ENCODE assay signal across 8 mouse cellular contexts in the genomic region with DNA sequence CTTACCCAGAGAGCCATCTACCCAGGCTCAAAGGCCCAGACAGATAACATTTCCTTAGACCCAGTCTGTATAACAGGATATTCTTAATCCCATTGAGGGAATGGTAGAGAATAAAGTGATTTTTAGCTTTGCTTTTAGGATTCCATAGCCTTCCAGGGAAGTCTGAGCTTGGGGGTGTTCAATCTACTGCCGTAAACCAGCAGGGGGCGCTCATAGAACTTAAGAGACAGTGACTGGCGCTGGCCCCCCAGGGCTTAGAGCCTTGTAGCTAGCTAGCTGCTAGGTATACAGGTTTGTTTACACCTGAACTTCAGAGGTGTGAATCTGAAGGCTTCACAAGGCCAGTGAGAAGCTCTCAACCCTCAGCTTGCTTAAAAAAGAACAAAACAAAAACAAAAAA. TPM values are rescaled to one million over a fixed set of nuclear protein-coding genes. Genes with fewer than 3 reads are reported as not detected.
DNase-seq lines count a peak whose midpoint lies in the region; ATAC-seq and TF ChIP-seq lines count a peak whose summit lies in the region.

No protein-coding gene starts in this region.

- H3K9ac ChIP-seq in midbrain, embryonic 13.5 days (replicated peaks) = no peak overlapping the region
- H3K9ac ChIP-seq in midbrain, embryonic 11.5 days (ENCODE audit: low read length) = no peak overlapping the region
- H3K9ac ChIP-seq in intestine, postnatal 0 days (ENCODE audit: low read depth, low read length) = no peak overlapping the region
- no peak overlapping the region for H3K9ac ChIP-seq in liver, embryonic 14.5 days (replicated peaks)

- H3K36me3 ChIP-seq in midbrain, embryonic 13.5 days = peaks cover 31% of the 10 kb centered on the region
- H3K36me3 ChIP-seq in midbrain, embryonic 11.5 days (ENCODE audit: control insufficient read depth, insufficient read depth, low read length) = peaks cover 12% of the 10 kb centered on the region; the same call in 1 of the 2 replicates
- H3K36me3 ChIP-seq in intestine, postnatal 0 days (ENCODE audit: control insufficient read depth, insufficient read depth) = peaks cover under 1% of the 10 kb centered on the region
- peaks cover 3% of the 10 kb centered on the region; the same call in 1 of the 2 replicates for H3K36me3 ChIP-seq in liver, embryonic 14.5 days (replicated peaks; ENCODE audit: control insufficient read depth, insufficient read depth, low read depth)

- no peak for TF ChIP-seq EP300 in liver, embryonic 14.5 days (IDR thresholded peaks at IDR 0.05; ENCODE audit: low read depth)

- 7% methylated on average over 3 of the region's 3 CpGs for WGBS in midbrain, embryonic 13.5 days
- 14% methylated on average over 3 of the region's 3 CpGs for WGBS in midbrain, embryonic 11.5 days
- WGBS in intestine, postnatal 0 days = 5% methylated on average over 3 of the region's 3 CpGs
- WGBS in liver, embryonic 14.5 days (ENCODE audit: insufficient replicate concordance) = 3% methylated on average over 3 of the region's 3 CpGs

- H3K27ac ChIP-seq in midbrain, embryonic 13.5 days = no peak overlapping the region
- H3K27ac ChIP-seq in midbrain, embryonic 11.5 days (ENCODE audit: low read depth, low read length) = no peak overlapping the region
- H3K27ac ChIP-seq in intestine, postnatal 0 days (ENCODE audit: low read depth, low read length) = no peak overlapping the region
- no peak overlapping the region for H3K27ac ChIP-seq in liver, embryonic 14.5 days

- no peak overlapping the region for H3K4me3 ChIP-seq in midbrain, embryonic 13.5 days (replicated peaks)
- H3K4me3 ChIP-seq in midbrain, embryonic 11.5 days (ENCODE audit: low read depth, low read length) = no peak overlapping the region
- H3K4me3 ChIP-seq in intestine, postnatal 0 days (ENCODE audit: low read depth, low read length) = no peak overlapping the region
- no peak overlapping the region for H3K4me3 ChIP-seq in liver, embryonic 14.5 days (ENCODE audit: insufficient read depth in 1 of 2, low read depth in 2 of 2, low read length in 2 of 2)

- no peaks in the 10 kb centered on the region for H3K27me3 ChIP-seq in midbrain, embryonic 13.5 days
- H3K27me3 ChIP-seq in midbrain, embryonic 11.5 days (ENCODE audit: control insufficient read depth, insufficient read depth, low read length) = no peaks in the 10 kb centered on the region
- H3K27me3 ChIP-seq in intestine, postnatal 0 days (replicated peaks; ENCODE audit: control insufficient read depth, insufficient read depth, low read length) = no peaks in the 10 kb centered on the region
- no peaks in the 10 kb centered on the region for H3K27me3 ChIP-seq in liver, embryonic 14.5 days (ENCODE audit: control insufficient read depth, insufficient read depth, low read length)

- peaks cover 14% of the 10 kb centered on the region for H3K4me1 ChIP-seq in midbrain, embryonic 13.5 days (replicated peaks)
- H3K4me1 ChIP-seq in midbrain, embryonic 11.5 days (ENCODE audit: control insufficient read depth, insufficient read depth, low read length) = no peaks in the 10 kb centered on the region
- H3K4me1 ChIP-seq in intestine, postnatal 0 days (replicated peaks; ENCODE audit: control insufficient read depth, insufficient read depth, low read length) = no peaks in the 10 kb centered on the region
- H3K4me1 ChIP-seq in liver, embryonic 14.5 days (replicated peaks; ENCODE audit: control insufficient read depth in 2 of 2, insufficient read depth in 2 of 2, low read length in 1 of 2) = peaks cover 4 to 16% of the 10 kb centered on the region in 2 experiments; a peak in 2 of 4 replicates

- H3K9me3 ChIP-seq in midbrain, embryonic 13.5 days = no peaks in the 10 kb centered on the region
- no peaks in the 10 kb centered on the region for H3K9me3 ChIP-seq in midbrain, embryonic 11.5 days (ENCODE audit: control insufficient read depth, low read length)
- H3K9me3 ChIP-seq in intestine, postnatal 0 days (ENCODE audit: control insufficient read depth) = no peaks in the 10 kb centered on the region
- no peaks in the 10 kb centered on the region for H3K9me3 ChIP-seq in liver, embryonic 14.5 days (ENCODE audit: control insufficient read depth, low read length)

- TF ChIP-seq CTCF in intestine, postnatal 0 days (IDR thresholded peaks at IDR 0.05; ENCODE audit: low read depth) = peak; percentile 79
- peak; percentile 84 for TF ChIP-seq CTCF in liver, embryonic 14.5 days (IDR thresholded peaks at IDR 0.05; ENCODE audit: low read depth)

- ATAC-seq in midbrain, embryonic 13.5 days = peak; percentile 54; the same call in 1 of the 2 replicates
- ATAC-seq in midbrain, embryonic 11.5 days (ENCODE audit: low FRiP score) = no peak
- ATAC-seq in intestine, postnatal 0 days = no peak
- 0 out of 2 replicates have a peak, but pooled peaks have one; percentile 40 for ATAC-seq in liver, embryonic 14.5 days (ENCODE audit: insufficient read depth)

- no peak overlapping the region for H3K4me2 ChIP-seq in midbrain, embryonic 13.5 days (replicated peaks)
- H3K4me2 ChIP-seq in midbrain, embryonic 11.5 days = no peak overlapping the region
- H3K4me2 ChIP-seq in intestine, postnatal 0 days (replicated peaks; ENCODE audit: low read depth) = no peak overlapping the region
- no peak overlapping the region for H3K4me2 ChIP-seq in liver, embryonic 14.5 days (ENCODE audit: low read depth)

- DNase-seq in midbrain, embryonic 11.5 days (ENCODE audit: low spot score, missing footprints) = no peak
- DNase-seq in adrenal gland, adult 18-20 months (ENCODE audit: low spot score in 2 of 2) = peak; percentile 65 to 81
- DNase-seq in embryo, embryonic 11.5 days (ENCODE audit: low read depth, low spot score) = peak; percentile 44
- DNase-seq in liver, embryonic 14.5 days (ENCODE audit: low read depth in 3 of 3, low spot score in 3 of 3) = peak; percentile 54 to 63 (median 61)
- peak; percentile 81 for DNase-seq in retina, postnatal 1 day
- peak; percentile 36 to 70 for DNase-seq in urinary bladder, postnatal 4 days (ENCODE audit: low spot score in 2 of 2)

RNA-seq across cellular contexts. Expression of gene Prox2, which starts 18.3 kb away (rescaled TPM):
- polyA plus RNA-seq in midbrain, embryonic 13.5 days (2015; fragmentation: Nextera tagmentation; extraction: Ambion mirVana) = 1.8 and 2.8 TPM in 2 replicates
- 2.6 and 3.6 TPM in 2 replicates for polyA plus RNA-seq in midbrain, embryonic 11.5 days (2014; fragmentation: Nextera tagmentation; extraction: Ambion mirVana)
- 1 to 10 TPM; 2.5 to 4.1 TPM for total RNA-seq in adrenal gland, adult 18-20 months (2021)
- 0.99 and 1.6 TPM in 2 replicates for polyA plus RNA-seq in intestine, postnatal 0 days (2015; fragmentation: Nextera tagmentation; extraction: Ambion mirVana)
- 1.0 and 1.2 TPM in 2 replicates for polyA plus RNA-seq in liver, embryonic 14.5 days (2012; rRNA removed)
- polyA plus RNA-seq in liver, embryonic 14.5 days (2014; fragmentation: Nextera tagmentation; extraction: Ambion mirVana) = 2.2 and 2.8 TPM in 2 replicates

RNA-seq across cellular contexts. Expression of gene Dlst, which starts 18.4 kb away (rescaled TPM):
- 98.6 and 104 TPM in 2 replicates for polyA plus RNA-seq in midbrain, embryonic 13.5 days (2015; fragmentation: Nextera tagmentation; extraction: Ambion mirVana)
- 93.9 and 97.0 TPM in 2 replicates for polyA plus RNA-seq in midbrain, embryonic 11.5 days (2014; fragmentation: Nextera tagmentation; extraction: Ambion mirVana)
- 100 to 1,000 TPM; 364 to 483 TPM for total RNA-seq in adrenal gland, adult 18-20 months (2021)
- 119 and 125 TPM in 2 replicates for polyA plus RNA-seq in intestine, postnatal 0 days (2015; fragmentation: Nextera tagmentation; extraction: Ambion mirVana)
- 54.6 and 73.7 TPM in 2 replicates for polyA plus RNA-seq in liver, embryonic 14.5 days (2012; rRNA removed)
- 59.2 and 67.8 TPM in 2 replicates for polyA plus RNA-seq in liver, embryonic 14.5 days (2014; fragmentation: Nextera tagmentation; extraction: Ambion mirVana)

RNA-seq across cellular contexts. Expression of gene Rps6kl1, which starts 58.9 kb away (rescaled TPM):
- polyA plus RNA-seq in midbrain, embryonic 13.5 days (2015; fragmentation: Nextera tagmentation; extraction: Ambion mirVana) = 15.6 and 16.6 TPM in 2 replicates
- polyA plus RNA-seq in midbrain, embryonic 11.5 days (2014; fragmentation: Nextera tagmentation; extraction: Ambion mirVana) = 1.9 and 2.1 TPM in 2 replicates
- 1 to 10 TPM in 1 of 2 experiments, under 1 TPM in 1; 0.80 to 1.3 TPM for total RNA-seq in adrenal gland, adult 18-20 months (2021)
- 1.3 and 1.9 TPM in 2 replicates for polyA plus RNA-seq in intestine, postnatal 0 days (2015; fragmentation: Nextera tagmentation; extraction: Ambion mirVana)
- polyA plus RNA-seq in liver, embryonic 14.5 days (2012; rRNA removed) = 0.31 and 0.57 TPM in 2 replicates
- polyA plus RNA-seq in liver, embryonic 14.5 days (2014; fragmentation: Nextera tagmentation; extraction: Ambion mirVana) = 0.30 and 0.57 TPM in 2 replicates

Comparison
In these comparisons a context has a peak if more than half of its experiments do, and no peak if none do; other contexts are left out.
1. ATAC-seq: peak in midbrain, embryonic 13.5 days (single experiment) and liver, embryonic 14.5 days (single experiment); none in midbrain, embryonic 11.5 days (single experiment) and intestine, postnatal 0 days (single experiment).